Mouse (Mus musculus) limb, embryonic 15.5 days (tissue): ENCODE measurements around the gene Gprasp1. TPM values are rescaled to one million over a fixed set of nuclear protein-coding genes. Genes with fewer than 3 reads are reported as not detected.
A peak's percentile ranks its signal among the peaks of the same experiment; 100 is the strongest.
"Not testable (repeated sequence)": the region's sequence is repeated elsewhere in the genome, so short reads cannot be mapped to it uniquely, and the experiment has no call there.

Source experiments
- ATAC-seq: fragments of 200-750 bp; cut with Nextera tagmentation; 2 replicates; pipeline ENCODE4 v1.8.0; 2017; ENCODE audit warnings: low read depth, moderate TSS enrichment; ENCODE audit not compliant: insufficient number of reproducible peaks, low FRiP score, low TSS enrichment
- H3K27ac ChIP-seq: fragments of 300-500 bp; sonication (generic); 2 replicates; pipeline ENCODE4 v1.5.1; 2015; ENCODE audit warnings: moderate library complexity, mild to moderate bottlenecking, inconsistent platforms
- H3K27me3 ChIP-seq: fragments of 300-500 bp; sonication (generic); 2 replicates; pipeline ENCODE4 v1.6.1; 2015; ENCODE audit warnings: inconsistent platforms
- H3K36me3 ChIP-seq: fragments of 300-500 bp; sonication (generic); 2 replicates; pipeline ENCODE4 v1.6.1; 2015; ENCODE audit warnings: inconsistent platforms
- H3K4me1 ChIP-seq: fragments of 300-500 bp; sonication (generic); 2 replicates; pipeline ENCODE4 v1.6.1; 2015; ENCODE audit warnings: inconsistent platforms
- H3K4me2 ChIP-seq: fragments of 300-500 bp; sonication (generic); 2 replicates; pipeline ENCODE4 v1.6.1; 2015; ENCODE audit warnings: mild to moderate bottlenecking, inconsistent platforms
- H3K4me3 ChIP-seq: fragments of 300-500 bp; sonication (generic); 2 replicates; pipeline ENCODE4 v1.5.1; 2015; ENCODE audit warnings: mild to moderate bottlenecking, inconsistent platforms
- H3K9ac ChIP-seq: fragments of 300-500 bp; sonication (generic); 2 replicates; pipeline ENCODE4 v1.6.1; 2015; ENCODE audit warnings: inconsistent platforms
- H3K9me3 ChIP-seq: fragments of 300-500 bp; sonication (generic); 2 replicates; pipeline ENCODE4 v1.6.1; 2016; ENCODE audit warnings: inconsistent platforms
- WGBS: fragments of 180-500 bp; shearing (Covaris S2); methylation state at CpG from one replicate; pipeline ENCODE4 v1.1.7; 2015; 5-methylcytosine and 5-hydroxymethylcytosine counted together
- polyA plus RNA-seq: library from polyadenylated mRNA; unstranded; fragments of >200 nt; fragmentation: Nextera tagmentation; extraction: Ambion mirVana; gene quantifications from 2 replicates; pipeline ENCODE4 v1.2.1, GENCODE M21; 2015

The Gprasp1 gene
- polyA plus RNA-seq, 1 experiment from 2014 or later, result 46.1 TPM

DNA sequence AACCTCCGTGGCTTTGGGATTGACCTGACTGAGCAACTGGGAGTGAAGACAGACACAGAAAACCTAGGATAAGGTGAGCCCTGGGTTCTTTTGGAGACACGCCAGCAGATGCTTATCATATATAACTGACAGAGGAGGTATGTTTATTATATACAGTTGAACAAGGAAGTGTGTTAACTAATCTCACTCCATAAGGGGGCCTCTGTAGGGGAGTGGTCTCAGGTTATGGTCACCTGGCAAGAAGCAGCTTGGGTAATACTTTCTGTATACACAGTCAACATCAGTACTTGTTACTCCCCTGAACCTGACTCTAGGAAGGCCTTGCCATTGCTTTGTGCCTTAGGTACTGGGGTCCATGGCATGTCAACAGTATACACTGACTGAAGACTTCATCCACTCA, 26.0 kb downstream of the Gprasp1 start:
- no peak overlapping the region for H3K4me2 ChIP-seq
- H3K27ac ChIP-seq, result no peak overlapping the region
- H3K9me3 ChIP-seq, result no peaks in the 10 kb centered on the region
- no peaks in the 10 kb centered on the region for H3K36me3 ChIP-seq
- ATAC-seq, result no peak
- H3K9ac ChIP-seq, result no peak overlapping the region
- no peak overlapping the region for H3K4me3 ChIP-seq
- H3K27me3 ChIP-seq, result no peaks in the 10 kb centered on the region
- H3K4me1 ChIP-seq, result no peaks in the 10 kb centered on the region
- 72% methylated on average over 2 of the region's 2 CpGs for WGBS

DNA sequence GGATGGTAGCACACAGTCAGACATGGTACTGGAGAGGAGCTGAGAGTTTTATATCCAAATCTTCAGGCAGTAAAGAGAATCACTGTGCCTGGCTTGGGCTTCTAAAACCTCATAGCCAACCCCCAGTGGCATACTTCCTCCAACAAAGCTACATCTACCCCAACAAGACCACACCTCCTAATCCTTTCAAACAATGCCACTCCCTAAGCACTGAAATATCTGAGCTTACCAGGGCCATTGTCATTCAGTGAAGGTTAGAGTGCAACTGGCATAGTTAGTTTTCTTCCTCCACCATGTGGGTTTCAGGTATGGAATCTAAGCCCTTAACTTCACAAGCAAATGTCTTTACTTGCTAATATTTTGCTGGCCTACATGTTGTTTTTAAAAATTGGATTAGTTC, 49.0 kb downstream of the Gprasp1 start:
- ATAC-seq, result no peak
- no peaks in the 10 kb centered on the region for H3K27me3 ChIP-seq
- H3K4me1 ChIP-seq, result no peaks in the 10 kb centered on the region
- H3K27ac ChIP-seq, result no peak overlapping the region
- no peak overlapping the region for H3K9ac ChIP-seq
- H3K36me3 ChIP-seq, result no peaks in the 10 kb centered on the region
- no peak overlapping the region for H3K4me2 ChIP-seq
- no peaks in the 10 kb centered on the region for H3K9me3 ChIP-seq
- no peak overlapping the region for H3K4me3 ChIP-seq

DNA sequence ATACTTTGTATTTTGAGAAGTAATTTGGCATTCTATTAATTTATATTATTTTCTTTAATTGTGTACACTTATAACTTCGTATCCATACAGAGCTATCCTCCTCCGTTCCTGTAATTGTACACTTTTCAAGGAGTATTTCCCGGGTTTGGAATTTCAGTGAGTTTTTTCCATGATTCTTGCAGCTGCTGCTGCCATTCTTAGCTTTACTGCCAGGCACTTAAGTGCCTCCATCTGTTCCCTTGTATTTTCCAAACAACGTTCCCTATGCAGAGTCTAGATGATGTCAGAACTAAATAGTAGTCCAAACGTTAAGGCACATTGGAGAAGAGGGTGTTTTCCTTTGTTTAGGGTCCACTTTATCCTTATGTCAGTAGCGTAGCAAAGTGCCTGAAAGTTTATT, 49.8 kb downstream of the Gprasp1 start:
- H3K4me2 ChIP-seq, result no peak overlapping the region
- H3K4me1 ChIP-seq, result no peaks in the 10 kb centered on the region
- no peaks in the 10 kb centered on the region for H3K9me3 ChIP-seq
- no peak overlapping the region for H3K4me3 ChIP-seq
- no peak overlapping the region for H3K9ac ChIP-seq
- 55% methylated on average over 6 of the region's 6 CpGs for WGBS
- no peak for ATAC-seq
- no peaks in the 10 kb centered on the region for H3K36me3 ChIP-seq
- peak overlapping the region; percentile 67 for H3K27ac ChIP-seq
- no peaks in the 10 kb centered on the region for H3K27me3 ChIP-seq

DNA sequence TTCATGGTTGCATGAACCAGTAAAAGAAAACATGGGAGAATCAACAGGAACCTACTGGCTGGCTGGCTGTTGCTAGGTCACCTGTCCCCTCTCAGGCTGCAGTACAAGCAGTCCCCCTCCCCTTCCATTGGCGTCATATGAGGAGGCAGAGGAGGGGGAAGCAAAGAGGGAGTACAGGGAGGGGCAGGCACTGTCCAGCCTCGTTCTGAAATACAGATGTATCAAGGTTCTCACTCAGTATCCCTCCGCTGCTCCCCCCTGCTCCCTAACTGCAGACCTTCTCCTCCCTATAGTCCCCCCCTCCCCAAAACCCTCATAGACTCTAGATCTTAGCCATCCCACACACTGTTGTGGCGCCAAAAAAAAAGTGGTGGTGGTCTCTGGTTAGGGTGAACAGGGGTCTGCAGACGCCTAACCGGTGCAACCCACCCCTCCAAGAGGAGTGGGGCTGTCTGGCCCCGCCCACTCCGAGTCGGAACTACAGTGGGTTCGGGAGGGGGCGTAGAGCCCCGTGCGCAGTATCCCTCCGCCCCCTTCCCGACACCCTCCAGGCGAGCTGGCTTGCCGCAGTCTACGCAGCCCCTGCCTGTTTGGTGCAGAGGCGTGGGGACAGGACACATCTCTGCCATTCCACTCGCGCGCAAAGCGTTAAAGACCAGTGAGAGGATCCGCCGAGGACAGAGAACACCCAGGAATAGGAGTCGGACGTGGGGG, 53.2 kb downstream of the Gprasp1 start:
- ATAC-seq, result peak; percentile 90
- not testable (repeated sequence) for H3K4me1 ChIP-seq, H3K27me3 ChIP-seq, H3K36me3 ChIP-seq, H3K9me3 ChIP-seq
- 20% methylated on average over 23 of the region's 27 CpGs for WGBS
- peak overlapping the region; percentile 54 for H3K4me3 ChIP-seq
- H3K9ac ChIP-seq, result peak overlapping the region; percentile 39; the same call in 1 of the 2 replicates
- peak overlapping the region; percentile 49 for H3K4me2 ChIP-seq
- peak overlapping the region; percentile 47; the same call in 1 of the 2 replicates for H3K27ac ChIP-seq

DNA sequence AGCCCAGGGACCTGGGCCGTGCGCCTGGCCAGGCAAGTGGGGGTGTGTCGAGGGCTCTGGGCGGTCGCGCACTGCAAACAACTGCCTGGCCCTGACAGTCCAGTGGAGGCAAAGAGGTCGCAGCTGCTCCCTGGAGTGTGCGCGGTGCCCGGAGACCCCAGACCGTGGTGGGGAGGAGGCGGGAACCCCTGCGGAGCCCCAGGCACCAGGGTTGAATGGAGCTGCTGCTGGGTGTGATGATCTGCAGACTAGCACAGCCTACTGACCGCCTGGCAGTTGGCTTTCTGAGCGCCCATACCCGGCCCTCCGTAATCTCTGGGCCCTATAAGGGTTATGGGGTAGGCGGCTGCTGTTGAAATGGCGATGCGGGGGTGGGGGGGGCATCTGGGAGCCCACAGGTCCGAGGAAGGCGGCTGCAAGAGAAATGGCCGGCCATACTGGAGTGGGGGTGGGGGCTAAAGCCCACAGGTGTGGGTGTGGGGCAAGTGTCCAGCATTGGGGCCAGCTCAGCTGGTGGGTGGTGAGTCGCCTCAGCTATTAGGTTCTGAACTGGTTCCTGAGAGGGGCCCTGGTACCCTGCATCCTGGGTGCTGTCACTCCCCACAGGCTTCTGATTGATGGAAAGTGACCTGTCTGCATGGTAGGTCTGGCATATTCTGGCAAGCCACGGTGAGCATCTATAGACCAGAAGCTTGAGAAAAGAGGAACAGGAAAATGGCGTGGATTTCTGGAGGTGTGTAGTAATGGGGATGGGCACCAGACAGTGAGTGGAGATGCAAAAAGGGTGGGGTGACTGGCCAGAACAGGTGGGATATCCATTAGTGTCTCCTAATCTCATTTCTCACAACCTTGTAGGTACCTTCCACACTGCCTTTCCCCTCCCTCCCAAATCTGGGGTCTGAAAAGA, 54.0 kb downstream of the Gprasp1 start:
- not testable (repeated sequence) for H3K4me1 ChIP-seq, H3K27me3 ChIP-seq, H3K36me3 ChIP-seq, H3K9me3 ChIP-seq
- 24% methylated on average over 26 of the region's 26 CpGs for WGBS
- peak overlapping the region; percentile 49 for H3K4me2 ChIP-seq
- ATAC-seq, result peak; percentile 48; the same call in 1 of the 2 replicates
- H3K4me3 ChIP-seq, result peak overlapping the region; percentile 54
- peak overlapping the region; percentile 39 for H3K9ac ChIP-seq
- 0 out of 2 replicates have a peak overlapping the region, but pooled peaks have one; percentile 47 for H3K27ac ChIP-seq

DNA sequence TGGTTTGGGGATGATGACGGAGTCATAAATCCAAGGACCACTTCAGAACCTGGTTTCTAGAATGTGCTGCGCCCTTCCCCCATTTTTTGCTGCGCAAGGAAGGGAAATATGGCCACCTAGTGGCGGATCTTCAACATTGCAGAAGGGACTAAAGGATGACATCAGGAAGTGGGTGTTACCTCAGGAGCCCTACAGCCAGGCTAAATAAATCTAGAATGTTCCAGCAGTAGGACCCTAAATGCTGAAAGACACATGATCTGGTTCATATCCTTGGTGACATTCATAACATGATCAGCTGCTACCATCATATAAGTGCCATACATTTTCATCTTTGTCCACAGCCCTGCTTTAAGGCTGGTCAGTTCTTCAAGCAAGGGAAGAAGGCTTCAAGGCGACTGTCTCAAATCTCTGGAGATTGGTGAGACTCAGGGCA, 54.7 kb downstream of the Gprasp1 start, which contains the start of gene Bhlhb9:
TSS of gene Bhlhb9 (plus strand) at position 383 of the 433 bp plus-strand sequence.
- Histone ChIP-seq H3K4me3 (peak within 1 kb of the TSS; percentile 54), H3K9ac (peak within 1 kb of the TSS; percentile 39), H3K4me2 (peak within 1 kb of the TSS; percentile 49), H3K27ac (0 out of 2 replicates have a peak within 1 kb of the TSS, but pooled peaks have one; percentile 47)
- not testable (repeated sequence) for ATAC-seq, H3K36me3 ChIP-seq, H3K4me1 ChIP-seq, H3K9me3 ChIP-seq, H3K27me3 ChIP-seq
- 22% methylated on average over 4 of the region's 5 CpGs for WGBS

DNA sequence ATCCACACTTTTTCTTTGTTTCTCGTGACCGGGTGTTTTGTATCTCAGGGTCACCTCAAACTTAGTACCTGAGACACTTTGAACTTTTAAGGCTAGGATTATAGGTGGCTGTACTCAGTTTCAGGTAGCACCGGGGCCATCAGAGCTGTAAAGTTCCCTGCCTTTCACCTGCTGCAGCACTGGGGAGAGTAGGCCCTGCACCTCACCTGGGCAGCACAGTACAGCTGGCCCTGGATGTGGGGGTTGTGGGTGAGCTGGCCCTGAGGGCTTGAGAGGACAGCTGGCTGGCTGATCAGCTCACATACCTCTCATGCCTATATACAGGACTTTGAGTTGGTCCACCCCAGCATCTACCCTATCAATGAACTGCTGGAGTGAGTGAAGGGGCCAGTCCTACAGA, 61.6 kb downstream of the Gprasp1 start:
- 92% methylated on average over 3 of the region's 3 CpGs for WGBS
- Histone ChIP-seq H3K4me1 (no peaks in the 10 kb centered on the region), H3K27ac (no peak overlapping the region), H3K9me3 (no peaks in the 10 kb centered on the region), H3K27me3 (no peaks in the 10 kb centered on the region), H3K4me3 (no peak overlapping the region), H3K36me3 (0 out of 2 replicates have a peak, but pooled peaks cover 6% of the 10 kb centered on the region), H3K9ac (no peak overlapping the region), H3K4me2 (no peak overlapping the region)
- no peak for ATAC-seq

DNA sequence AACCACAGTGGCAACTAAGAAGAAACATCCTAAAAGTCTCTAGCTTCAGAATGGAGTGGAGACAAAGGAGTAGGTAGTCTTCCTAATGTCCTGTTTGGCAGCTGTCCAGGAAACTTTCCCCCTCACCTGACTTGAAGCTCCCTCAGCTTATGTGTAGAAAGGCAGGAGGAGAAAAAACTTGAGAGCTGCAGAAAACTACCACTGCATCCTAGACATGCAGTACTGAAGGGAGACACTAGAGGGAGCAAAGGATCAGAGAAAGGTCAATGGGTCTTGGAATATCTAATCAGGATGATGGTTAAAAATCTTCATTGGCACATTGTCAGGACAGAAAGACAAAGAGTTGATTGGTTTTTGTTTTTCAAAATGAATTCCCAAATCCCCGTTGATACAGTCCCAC, 63.2 kb downstream of the Gprasp1 start:
- WGBS, result 11% methylated on average over 1 of the region's 1 CpGs
- no peaks in the 10 kb centered on the region for H3K4me1 ChIP-seq
- H3K36me3 ChIP-seq, result 0 out of 2 replicates have a peak, but pooled peaks cover 2% of the 10 kb centered on the region

DNA sequence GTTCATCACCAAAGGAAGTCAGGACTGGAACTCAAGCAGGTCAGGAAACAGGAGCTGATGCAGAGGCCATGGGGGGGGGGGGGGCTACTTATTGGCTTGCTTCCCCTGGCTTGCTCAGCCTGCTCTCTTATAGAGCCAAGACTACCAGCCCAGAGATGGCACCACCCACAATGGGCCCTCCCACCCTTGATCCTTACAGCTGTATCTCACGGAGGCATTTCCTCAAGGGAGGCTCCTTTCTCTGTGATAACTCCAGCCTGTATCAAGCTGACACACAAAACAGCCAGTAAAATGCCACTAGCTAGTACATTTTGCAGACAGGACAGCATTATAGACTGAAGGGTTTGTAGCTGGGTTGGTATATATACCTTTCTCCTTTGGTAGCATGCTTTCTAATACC, 93.4 kb downstream of the Gprasp1 start:
- H3K9ac ChIP-seq, H3K9me3 ChIP-seq, ATAC-seq, H3K4me1 ChIP-seq, H3K27ac ChIP-seq, H3K4me3 ChIP-seq, H3K27me3 ChIP-seq, H3K4me2 ChIP-seq, H3K36me3 ChIP-seq: not testable (repeated sequence)
- WGBS, result 38% methylated on average over 1 of the region's 1 CpGs

More for the DNA sequence above, 63.2 kb downstream of the Gprasp1 start:
- H3K4me2 ChIP-seq, result no peak overlapping the region
- H3K27me3 ChIP-seq, result no peaks in the 10 kb centered on the region
- ATAC-seq, result no peak
- H3K9ac ChIP-seq, result no peak overlapping the region
- H3K4me3 ChIP-seq, result no peak overlapping the region
- H3K9me3 ChIP-seq, result no peaks in the 10 kb centered on the region
- H3K27ac ChIP-seq, result no peak overlapping the region

DNA sequence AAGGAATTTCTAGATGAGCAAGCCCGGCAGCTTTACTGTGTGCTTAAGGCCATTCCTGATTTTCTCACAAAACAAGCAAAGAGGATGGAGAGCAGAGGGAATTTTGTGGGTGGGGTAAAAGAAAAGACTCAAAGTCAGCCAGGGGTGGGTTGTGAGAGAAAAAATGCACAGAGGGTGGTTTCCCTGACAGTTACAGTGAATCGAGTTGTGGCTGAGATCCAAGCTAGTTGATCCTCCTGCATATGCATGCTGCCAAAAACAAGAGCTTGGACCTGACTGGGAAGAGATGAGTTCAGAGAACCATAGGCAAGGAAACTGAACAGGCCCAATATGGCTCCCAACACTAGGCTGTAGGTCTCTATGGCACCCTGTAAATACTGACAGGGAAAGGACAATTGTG, 95.4 kb downstream of the Gprasp1 start:
- WGBS, result 58% methylated on average over 2 of the region's 2 CpGs
- H3K9me3 ChIP-seq, result no peaks in the 10 kb centered on the region

DNA sequence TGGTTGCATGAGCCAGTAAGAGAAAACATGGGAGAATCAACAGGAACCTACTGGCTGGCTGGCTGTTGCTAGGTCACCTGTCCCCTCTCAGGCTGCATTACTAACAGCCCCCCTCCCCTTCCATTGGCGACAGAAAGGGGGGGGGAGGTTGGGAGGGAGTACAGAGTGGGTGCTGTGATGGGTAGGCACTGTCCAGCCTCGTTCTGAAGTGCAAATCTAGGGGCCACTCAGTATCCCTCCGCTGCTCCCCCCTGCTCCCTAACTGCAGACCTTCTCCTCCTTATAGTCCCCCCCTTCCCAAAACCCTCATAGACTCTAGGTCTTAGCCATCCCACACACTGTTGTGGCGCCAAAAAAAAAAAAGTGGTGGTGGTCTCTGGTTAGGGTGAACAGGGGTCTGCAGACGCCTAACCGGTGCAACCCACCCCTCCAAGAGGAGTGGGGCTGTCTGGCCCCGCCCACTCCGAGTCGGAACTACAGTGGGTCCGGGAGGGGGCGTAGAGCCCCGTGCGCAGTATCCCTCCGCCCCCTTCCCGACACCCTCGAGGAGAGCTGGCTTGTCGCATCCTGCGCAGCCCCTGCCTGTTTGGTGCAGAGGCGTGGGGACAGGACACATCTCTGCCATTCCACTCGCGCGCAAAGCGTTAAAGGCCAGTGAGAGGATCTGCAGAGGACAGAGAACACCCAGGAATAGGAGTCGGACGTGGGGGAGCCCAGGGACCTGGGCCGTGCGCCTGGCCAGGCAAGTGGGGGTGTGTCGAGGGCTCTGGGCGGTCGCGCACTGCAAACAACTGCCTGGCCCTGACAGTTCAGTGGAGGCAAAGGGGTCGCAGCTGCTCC, 96.2 kb downstream of the Gprasp1 start, which contains the start of gene Gprasp2:
TSS of gene Gprasp2 (plus strand) at position 514 of the 840 bp plus-strand sequence.
- Histone ChIP-seq H3K4me2 (peak within 1 kb of the TSS; percentile 73), H3K9ac (0 out of 2 replicates have a peak within 1 kb of the TSS, but pooled peaks have one; percentile 23), H3K4me3 (peak within 1 kb of the TSS; percentile 51)
- 27% methylated on average over 23 of the region's 32 CpGs for WGBS
- not testable (repeated sequence) for H3K27ac ChIP-seq, H3K4me1 ChIP-seq, H3K9me3 ChIP-seq, H3K36me3 ChIP-seq, H3K27me3 ChIP-seq
- ATAC-seq, result peak; percentile 87

More for the DNA sequence above, 95.4 kb downstream of the Gprasp1 start:
- H3K27ac ChIP-seq, result no peak overlapping the region
- no peak for ATAC-seq
- no peak overlapping the region for H3K9ac ChIP-seq
- no peaks in the 10 kb centered on the region for H3K36me3 ChIP-seq
- no peak overlapping the region for H3K4me3 ChIP-seq
- no peak overlapping the region for H3K4me2 ChIP-seq
- H3K4me1 ChIP-seq, result no peaks in the 10 kb centered on the region
- no peaks in the 10 kb centered on the region; the same call in 1 of the 2 replicates for H3K27me3 ChIP-seq
